Mouse (Mus musculus) MEL (cell line): Measurements from ENCODE around the gene Lipm.

Source experiments
- CTCF ChIP-seq, 3 experiments: IDR thresholded peaks in 2 of 3; conservative IDR thresholded peaks in 1 of 3; 2 replicates each; pipeline ENCODE4 v1.5.1; 2011 to 2012; ENCODE audit warnings: low read length in 3 of 3, low read depth in 2 of 3, mild to moderate bottlenecking in 2 of 3, improper control_type of control experiment in 1 of 3, inconsistent platforms in 1 of 3, mixed read lengths in 1 of 3, moderate library complexity in 1 of 3; ENCODE audit not compliant: control insufficient read depth in 1 of 3, insufficient read depth in 1 of 3, poor library complexity in 1 of 3, severe bottlenecking in 1 of 3
- SMC3 ChIP-seq: IDR thresholded peaks from 2 replicates; pipeline ENCODE4 v1.6.1; 2011; ENCODE audit warnings: low read depth, low read length, improper control_type of control experiment
- ZNF384 ChIP-seq: IDR thresholded peaks from 2 replicates; pipeline ENCODE4 v1.6.1; 2012; ENCODE audit warnings: low read depth, mild to moderate bottlenecking, inconsistent platforms, low read length, improper control_type of control experiment

DNA sequence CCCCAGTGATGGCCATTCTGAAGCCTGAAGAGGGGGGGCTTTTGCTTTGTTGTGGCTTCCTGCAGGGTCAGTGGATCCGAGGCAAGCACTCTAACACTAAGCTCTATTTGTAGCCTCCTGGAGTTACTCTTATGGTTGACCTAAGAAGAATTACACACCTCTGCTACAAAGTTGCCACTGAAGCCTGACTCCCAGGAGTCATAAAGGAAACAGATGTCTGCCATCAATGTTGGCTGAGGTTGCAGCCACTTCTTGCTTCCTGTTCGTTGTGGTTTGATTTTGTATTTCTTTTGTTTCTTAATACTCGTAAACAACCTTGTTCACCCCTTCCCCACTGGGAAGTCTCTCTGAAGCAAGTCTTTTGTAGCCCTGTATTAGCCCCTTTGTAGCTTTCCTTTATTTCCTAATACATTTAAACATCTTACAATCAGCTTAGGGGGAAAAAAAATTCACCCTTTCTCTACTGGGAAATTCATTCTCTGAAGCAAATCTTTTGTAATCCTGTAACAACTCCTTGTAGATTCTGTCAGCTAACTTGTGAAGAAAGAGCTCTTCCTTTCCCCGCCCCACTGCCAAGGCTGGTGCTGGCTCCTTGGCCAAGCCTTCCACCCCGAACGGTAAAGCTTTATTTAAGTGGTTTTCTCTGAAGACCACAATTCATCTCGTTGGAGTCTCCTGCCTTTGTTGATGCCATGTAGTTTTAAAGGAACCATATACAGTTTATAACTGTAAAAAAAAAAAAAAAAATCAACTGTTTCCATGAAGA is 67.3 kb downstream of the Lipm start:
- TF ChIP-seq ZNF384, result no peak
- TF ChIP-seq SMC3, result no peak
- no peak for TF ChIP-seq CTCF (IDR thresholded peaks at IDR 0.05 in 2 of 3, conservative IDR thresholded peaks at IDR 0.05 in 1 of 3; ENCODE audit: control insufficient read depth in 1 of 3, insufficient read depth in 1 of 3, low read depth in 2 of 3, low read length in 3 of 3, poor library complexity in 1 of 3, severe bottlenecking in 1 of 3)
